Mouse (Mus musculus): ENCODE results near the gene Hnrnpa0. TPM values are rescaled to one million over a fixed set of nuclear protein-coding genes. Genes with fewer than 3 reads are reported as not detected.

The Hnrnpa0 gene
- polyA plus RNA-seq, 1 experiment from 2014 or later = 27.9 TPM

DNA sequence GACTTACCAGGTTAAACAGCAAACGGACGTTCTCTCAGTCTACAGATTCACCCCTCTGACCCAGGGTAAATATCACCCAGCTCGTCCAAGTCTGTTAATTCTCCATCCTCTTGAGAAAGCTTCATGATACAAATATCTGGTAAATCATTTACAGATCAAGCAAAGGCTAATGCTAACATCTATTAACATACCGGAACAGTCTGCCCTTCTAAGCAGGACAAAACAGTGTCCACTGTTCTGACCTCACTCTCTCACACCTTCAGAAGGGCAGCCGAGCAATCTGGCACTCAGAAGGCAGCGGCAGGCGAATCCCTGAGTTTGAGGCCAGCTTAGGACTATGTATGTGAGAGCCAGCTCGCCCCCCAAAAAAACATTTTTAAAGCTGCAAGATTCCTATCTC lies 5.0 kb downstream of the Hnrnpa0 start:
- Histone ChIP-seq H3K4me1 (replicated peaks; ENCODE audit: control insufficient read depth, insufficient read depth, low read length) (no peaks in the 10 kb centered on the region), H3K36me3 (ENCODE audit: control insufficient read depth, insufficient read depth) (no peaks in the 10 kb centered on the region), H3K9me3 (ENCODE audit: control insufficient read depth) (no peaks in the 10 kb centered on the region), H3K27ac (ENCODE audit: low read depth, low read length) (no peak overlapping the region), H3K4me3 (ENCODE audit: low read depth, low read length) (no peak overlapping the region), H3K4me2 (replicated peaks; ENCODE audit: low read depth) (no peak overlapping the region), H3K27me3 (replicated peaks; ENCODE audit: control insufficient read depth, insufficient read depth, low read length) (no peaks in the 10 kb centered on the region), H3K9ac (ENCODE audit: low read depth, low read length) (no peak overlapping the region)
- WGBS = 24% methylated on average over 8 of the region's 8 CpGs
- no peak for TF ChIP-seq CTCF (IDR thresholded peaks at IDR 0.05; ENCODE audit: low read depth)
- ATAC-seq = no peak

GRCm38 (mm10) chr13:58122786-58123297 lies 5.5 kb downstream of the Hnrnpa0 start:
- TF ChIP-seq CTCF (IDR thresholded peaks at IDR 0.05; ENCODE audit: low read depth) = no peak
- Histone ChIP-seq H3K9me3 (ENCODE audit: control insufficient read depth) (no peaks in the 10 kb centered on the region), H3K4me2 (replicated peaks; ENCODE audit: low read depth) (no peak overlapping the region), H3K9ac (ENCODE audit: low read depth, low read length) (no peak overlapping the region), H3K36me3 (ENCODE audit: control insufficient read depth, insufficient read depth) (no peaks in the 10 kb centered on the region), H3K4me1 (replicated peaks; ENCODE audit: control insufficient read depth, insufficient read depth, low read length) (no peaks in the 10 kb centered on the region), H3K27ac (ENCODE audit: low read depth, low read length) (no peak overlapping the region), H3K4me3 (ENCODE audit: low read depth, low read length) (no peak overlapping the region), H3K27me3 (replicated peaks; ENCODE audit: control insufficient read depth, insufficient read depth, low read length) (no peaks in the 10 kb centered on the region)
- ATAC-seq = no peak
- 45% methylated on average over 10 of the region's 10 CpGs for WGBS

DNA sequence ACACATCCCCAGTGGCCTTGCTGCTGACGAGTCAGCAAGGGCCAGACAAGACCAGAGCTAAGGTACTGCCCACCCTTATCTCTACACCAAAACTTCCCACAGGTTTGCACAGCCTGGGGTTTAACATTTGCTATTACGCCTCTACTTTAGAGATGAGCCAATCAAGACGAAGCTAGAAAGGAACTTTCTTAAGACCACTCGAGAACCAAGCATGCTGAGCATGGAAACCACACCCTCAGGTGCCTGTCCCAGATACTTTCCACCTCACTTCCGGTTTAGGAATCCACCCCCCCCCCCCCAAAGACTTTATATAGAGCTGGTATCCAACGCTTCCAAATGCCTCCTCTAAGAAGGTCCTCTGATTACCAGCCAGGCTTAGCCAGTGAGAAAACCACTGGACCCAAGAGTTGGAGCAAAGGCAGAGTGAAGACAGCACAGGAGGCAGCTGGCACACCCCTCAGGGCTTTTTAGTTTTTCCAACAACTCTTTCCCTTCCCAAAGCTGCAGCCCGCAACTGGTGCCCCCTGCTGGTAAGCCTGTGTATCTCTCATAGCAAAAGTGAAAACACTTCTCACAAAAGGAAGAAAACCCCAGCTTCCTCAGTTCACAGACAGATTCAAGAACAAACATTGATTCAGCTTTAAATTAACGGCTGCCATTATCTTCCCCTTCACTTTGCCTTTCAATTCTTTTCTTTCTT lies 10.9 kb downstream of the Hnrnpa0 start:
- Histone ChIP-seq H3K27ac (ENCODE audit: low read depth, low read length) (no peak overlapping the region), H3K4me3 (ENCODE audit: low read depth, low read length) (no peak overlapping the region)
- TF ChIP-seq CTCF (IDR thresholded peaks at IDR 0.05; ENCODE audit: low read depth) = peak; percentile 77

DNA sequence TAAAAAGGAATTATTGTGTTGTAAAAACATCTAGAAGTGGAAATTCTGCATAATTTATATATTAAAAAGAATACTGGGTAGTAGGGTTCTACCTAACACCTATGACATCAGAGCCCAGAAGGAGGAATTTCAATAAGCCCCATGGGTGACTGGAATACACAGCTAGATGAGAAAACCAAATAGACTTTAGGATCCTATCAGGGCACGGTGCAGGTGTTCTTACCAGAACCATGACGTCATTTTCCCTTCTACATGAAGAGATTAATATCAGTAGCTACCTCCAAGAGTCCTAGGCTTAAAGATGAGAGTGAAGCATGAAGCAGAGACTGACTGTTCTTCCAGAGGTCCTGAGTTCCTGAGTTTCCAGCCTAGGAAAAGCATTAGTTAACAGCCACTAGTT lies 11.6 kb downstream of the Hnrnpa0 start:
- Histone ChIP-seq H3K4me2 (replicated peaks; ENCODE audit: low read depth) (no peak overlapping the region), H3K4me1 (replicated peaks; ENCODE audit: control insufficient read depth, insufficient read depth, low read length) (peaks cover 9% of the 10 kb centered on the region; the same call in 1 of the 2 replicates), H3K9me3 (ENCODE audit: control insufficient read depth) (no peaks in the 10 kb centered on the region), H3K36me3 (ENCODE audit: control insufficient read depth, insufficient read depth) (no peaks in the 10 kb centered on the region), H3K9ac (ENCODE audit: low read depth, low read length) (no peak overlapping the region), H3K27ac (ENCODE audit: low read depth, low read length) (no peak overlapping the region), H3K27me3 (replicated peaks; ENCODE audit: control insufficient read depth, insufficient read depth, low read length) (no peaks in the 10 kb centered on the region), H3K4me3 (ENCODE audit: low read depth, low read length) (no peak overlapping the region)
- WGBS = 65% methylated on average over 2 of the region's 2 CpGs
- ATAC-seq = no peak
- no peak for TF ChIP-seq CTCF (IDR thresholded peaks at IDR 0.05; ENCODE audit: low read depth)

More for the DNA sequence above, 10.9 kb downstream of the Hnrnpa0 start:
- H3K27me3 ChIP-seq (replicated peaks; ENCODE audit: control insufficient read depth, insufficient read depth, low read length) = no peaks in the 10 kb centered on the region
- no peak overlapping the region for H3K4me2 ChIP-seq (replicated peaks; ENCODE audit: low read depth)
- 61% methylated on average over 8 of the region's 8 CpGs for WGBS
- H3K36me3 ChIP-seq (ENCODE audit: control insufficient read depth, insufficient read depth) = no peaks in the 10 kb centered on the region
- H3K9me3 ChIP-seq (ENCODE audit: control insufficient read depth) = no peaks in the 10 kb centered on the region
- ATAC-seq = no peak
- H3K4me1 ChIP-seq (replicated peaks; ENCODE audit: control insufficient read depth, insufficient read depth, low read length) = peaks cover 9% of the 10 kb centered on the region; the same call in 1 of the 2 replicates
- no peak overlapping the region for H3K9ac ChIP-seq (ENCODE audit: low read depth, low read length)

DNA sequence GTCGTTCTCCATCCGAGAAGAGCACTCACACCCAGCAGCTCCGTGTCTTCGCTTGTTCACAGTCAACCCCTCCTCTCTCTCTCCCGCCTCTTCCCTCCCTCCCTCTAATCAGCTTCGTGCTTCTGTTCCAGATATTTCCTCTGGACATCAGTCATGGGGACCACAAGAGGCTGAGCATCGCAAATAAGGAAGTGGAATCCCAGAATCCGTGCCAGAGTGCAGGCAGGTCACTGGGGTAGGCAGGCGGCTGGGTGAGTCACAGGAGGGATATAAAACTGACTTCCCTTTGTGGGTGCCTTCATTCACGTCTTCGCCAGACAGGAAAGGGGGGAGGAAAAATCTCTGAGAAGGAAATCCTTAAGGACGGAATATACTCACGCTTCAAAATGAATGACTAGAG lies 13.1 kb downstream of the Hnrnpa0 start:
- H3K9ac ChIP-seq (ENCODE audit: low read depth, low read length) = no peak overlapping the region
- WGBS = 8% methylated on average over 13 of the region's 13 CpGs
- no peaks in the 10 kb centered on the region for H3K27me3 ChIP-seq (replicated peaks; ENCODE audit: control insufficient read depth, insufficient read depth, low read length)
- ATAC-seq = peak; percentile 88
- peak overlapping the region; percentile 30 for H3K4me2 ChIP-seq (replicated peaks; ENCODE audit: low read depth)
- H3K4me3 ChIP-seq (ENCODE audit: low read depth, low read length) = no peak overlapping the region
- no peak overlapping the region for H3K27ac ChIP-seq (ENCODE audit: low read depth, low read length)
- H3K9me3 ChIP-seq (ENCODE audit: control insufficient read depth) = no peaks in the 10 kb centered on the region
- H3K4me1 ChIP-seq (replicated peaks; ENCODE audit: control insufficient read depth, insufficient read depth, low read length) = peaks cover 9% of the 10 kb centered on the region; the same call in 1 of the 2 replicates
- no peak for TF ChIP-seq CTCF (IDR thresholded peaks at IDR 0.05; ENCODE audit: low read depth)
- H3K36me3 ChIP-seq (ENCODE audit: control insufficient read depth, insufficient read depth) = no peaks in the 10 kb centered on the region

DNA sequence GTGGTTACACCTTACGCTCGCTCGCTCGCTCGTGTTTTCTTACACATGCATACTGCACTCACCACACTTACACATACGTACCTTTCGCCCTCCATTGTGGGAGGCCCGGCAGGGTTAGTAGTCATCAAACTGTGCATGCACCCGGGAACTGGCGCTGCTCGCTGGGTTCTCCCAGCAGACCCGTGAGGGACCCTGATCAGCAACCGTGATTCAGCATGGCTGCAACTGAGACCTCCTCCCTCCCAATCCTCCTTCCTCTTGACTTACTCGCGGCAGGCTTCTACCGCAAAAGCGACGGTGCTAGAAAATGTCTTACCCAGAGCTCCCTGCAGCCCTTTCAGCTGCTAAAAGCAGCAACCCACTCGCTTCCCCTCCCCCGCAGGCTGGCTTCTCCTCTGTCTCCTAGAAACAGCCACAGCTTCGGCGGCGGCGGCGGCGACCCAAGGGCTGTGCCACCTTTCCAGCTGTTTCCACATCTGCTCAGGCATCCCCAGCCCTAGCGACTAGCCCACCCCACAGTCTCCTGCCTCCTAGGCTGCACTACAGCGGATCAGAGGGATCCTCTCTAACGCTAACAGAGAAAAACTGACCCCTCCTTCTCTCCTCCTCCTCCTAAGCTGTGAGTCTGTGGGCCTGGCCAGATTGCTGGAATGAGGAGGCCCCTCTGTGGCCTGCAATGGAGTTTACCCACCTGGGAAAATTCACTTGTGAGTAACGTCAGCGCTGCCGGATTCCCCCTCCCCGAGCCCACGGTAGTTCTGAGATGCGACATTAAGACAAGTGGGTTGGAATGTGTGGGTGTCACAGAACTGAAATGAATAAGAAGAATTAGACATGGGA lies 15.1 kb downstream of the Hnrnpa0 start, which contains the start of gene Klhl3:
Gene Klhl3 (minus strand): TSS at position 532 of the 840 bp plus-strand sequence.
- Histone ChIP-seq H3K9me3 (ENCODE audit: control insufficient read depth) (no peaks in the 10 kb centered on the region), H3K4me2 (replicated peaks; ENCODE audit: low read depth) (peak within 1 kb of the TSS; percentile 88), H3K9ac (ENCODE audit: low read depth, low read length) (peak within 1 kb of the TSS; percentile 38), H3K4me1 (replicated peaks; ENCODE audit: control insufficient read depth, insufficient read depth, low read length) (peaks cover 9% of the 10 kb centered on the region; the same call in 1 of the 2 replicates), H3K36me3 (ENCODE audit: control insufficient read depth, insufficient read depth) (no peaks in the 10 kb centered on the region), H3K4me3 (ENCODE audit: low read depth, low read length) (peak within 1 kb of the TSS; percentile 54), H3K27ac (ENCODE audit: low read depth, low read length) (peak within 1 kb of the TSS; percentile 21; the same call in 1 of the 2 replicates), H3K27me3 (replicated peaks; ENCODE audit: control insufficient read depth, insufficient read depth, low read length) (no peaks in the 10 kb centered on the region)
- WGBS = 2% methylated on average over 35 of the region's 35 CpGs
- TF ChIP-seq CTCF (IDR thresholded peaks at IDR 0.05; ENCODE audit: low read depth) = peak; percentile 57
- 0 out of 2 replicates have a peak, but pooled peaks have one; percentile 25 for ATAC-seq
